Mouse (Mus musculus) neural tube, embryonic 15.5 days (tissue): ENCODE measurements around the gene Ltbp3. TPM values are rescaled to one million over a fixed set of nuclear protein-coding genes. Genes with fewer than 3 reads are reported as not detected.

Experiments used
- ATAC-seq: fragments of 200-750 bp; cut with Nextera tagmentation; 2 replicates; pipeline ENCODE4 v1.8.0; 2017; ENCODE audit warnings: mild to moderate bottlenecking, moderate TSS enrichment, moderate library complexity; ENCODE audit not compliant: low FRiP score
- H3K27ac ChIP-seq: fragments of 300-500 bp; sonication (generic); replicated peaks from 2 replicates; pipeline ENCODE4 v1.5.1; 2015; ENCODE audit warnings: mild to moderate bottlenecking, inconsistent platforms
- H3K27me3 ChIP-seq: fragments of 300-500 bp; sonication (generic); replicated peaks from 2 replicates; pipeline ENCODE4 v1.6.1; 2015; ENCODE audit warnings: inconsistent platforms
- H3K36me3 ChIP-seq: fragments of 300-500 bp; sonication (generic); 2 replicates; pipeline ENCODE4 v1.6.1; 2015; ENCODE audit warnings: inconsistent platforms
- H3K4me1 ChIP-seq: fragments of 300-500 bp; sonication (generic); 2 replicates; pipeline ENCODE4 v1.6.1; 2015; ENCODE audit warnings: inconsistent platforms
- H3K4me2 ChIP-seq: fragments of 300-500 bp; sonication (generic); 2 replicates; pipeline ENCODE4 v1.6.1; 2015; ENCODE audit warnings: inconsistent platforms, mild to moderate bottlenecking, moderate library complexity
- H3K4me3 ChIP-seq: fragments of 300-500 bp; sonication (generic); replicated peaks from 2 replicates; pipeline ENCODE4 v1.5.1; 2015; ENCODE audit warnings: mild to moderate bottlenecking, inconsistent platforms
- H3K9ac ChIP-seq: fragments of 300-500 bp; sonication (generic); replicated peaks from 2 replicates; pipeline ENCODE4 v1.6.1; 2015; ENCODE audit warnings: mild to moderate bottlenecking, inconsistent platforms
- H3K9me3 ChIP-seq: fragments of 300-500 bp; sonication (generic); replicated peaks from 2 replicates; pipeline ENCODE4 v1.6.1; 2016; ENCODE audit warnings: inconsistent platforms
- WGBS: fragments of 180-500 bp; shearing (Covaris S2); methylation state at CpG from one replicate; pipeline ENCODE4 v1.1.7; 2015; ENCODE audit warnings: mixed read lengths; 5-methylcytosine and 5-hydroxymethylcytosine counted together
- polyA plus RNA-seq: library from polyadenylated mRNA; unstranded; fragments of >200 nt; fragmentation: Nextera tagmentation; extraction: Ambion mirVana; gene quantifications from 2 replicates; pipeline ENCODE4 v1.2.1, GENCODE M21; 2015

The Ltbp3 gene
- polyA plus RNA-seq, 1 experiment from 2014 or later = 15.6 TPM

GRCm38 (mm10) chr19:5806051-5806808, 65.5 kb downstream of the Ltbp3 start:
- no peaks in the 10 kb centered on the region for H3K27me3 ChIP-seq
- peaks cover 60% of the 10 kb centered on the region for H3K4me1 ChIP-seq
- H3K27ac ChIP-seq = peak overlapping the region; percentile 77
- no peak overlapping the region for H3K4me3 ChIP-seq
- ATAC-seq = no peak
- H3K36me3 ChIP-seq = no peaks in the 10 kb centered on the region
- H3K4me2 ChIP-seq = no peak overlapping the region; the same call in 1 of the 2 replicates
- WGBS = 3% methylated on average over 8 of the region's 8 CpGs
- H3K9me3 ChIP-seq = no peaks in the 10 kb centered on the region
- 0 out of 2 replicates have a peak overlapping the region, but pooled peaks have one; percentile 20 for H3K9ac ChIP-seq

DNA sequence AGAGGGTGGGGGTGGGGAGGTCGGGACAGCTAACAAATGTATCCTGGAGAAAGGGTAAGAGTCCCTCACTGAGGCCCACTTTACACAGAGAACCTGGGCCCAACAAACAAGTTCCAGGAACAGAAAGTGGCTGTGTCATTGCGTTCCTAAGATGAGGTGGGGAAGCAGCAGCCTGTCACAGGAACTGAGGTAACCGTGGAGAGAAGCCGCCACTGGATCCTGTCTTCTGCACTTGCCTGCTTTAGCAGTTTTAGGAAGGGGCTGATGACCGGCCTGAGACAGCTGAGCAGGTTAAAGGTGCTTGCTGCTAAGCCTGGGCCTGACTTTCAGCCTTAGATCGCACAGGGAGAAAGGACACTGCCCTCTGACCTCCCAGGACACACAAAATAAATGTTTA, 66.1 kb downstream of the Ltbp3 start:
- 30% methylated on average over 6 of the region's 6 CpGs for WGBS
- Histone ChIP-seq H3K4me3 (no peak overlapping the region), H3K4me2 (no peak overlapping the region), H3K9ac (no peak overlapping the region), H3K4me1 (peaks cover 65% of the 10 kb centered on the region), H3K36me3 (no peaks in the 10 kb centered on the region), H3K9me3 (no peaks in the 10 kb centered on the region), H3K27me3 (no peaks in the 10 kb centered on the region), H3K27ac (peak overlapping the region; percentile 77)
- no peak for ATAC-seq

- ATAC-seq = no peak
- Histone ChIP-seq H3K4me3 (no peak overlapping the region), H3K9ac (no peak overlapping the region), H3K36me3 (no peaks in the 10 kb centered on the region), H3K4me2 (no peak overlapping the region), H3K27me3 (no peaks in the 10 kb centered on the region), H3K9me3 (no peaks in the 10 kb centered on the region), H3K27ac (no peak overlapping the region), H3K4me1 (peaks cover 75% of the 10 kb centered on the region)
- 67% methylated on average over 3 of the region's 3 CpGs for WGBS
These were observed 67.0 kb downstream of the Ltbp3 start for GRCm38 (mm10) chr19:5807740-5808139.

Other genes starting within 250 kb of the Ltbp3 start
- gene 1700020D05Rik, start 237.1 kb upstream of the Ltbp3 start, polyA plus RNA-seq = 0.20 and 0.42 TPM in 2 replicates
- gene Snx32, start 230.4 kb upstream of the Ltbp3 start, polyA plus RNA-seq = 82.1 and 103 TPM in 2 replicates
- gene Ovol1, start 180.3 kb upstream of the Ltbp3 start, polyA plus RNA-seq = 0.06 and 2.0 TPM in 2 replicates
- gene Ap5b1, start 172.9 kb upstream of the Ltbp3 start, polyA plus RNA-seq = 2.7 and 4.7 TPM in 2 replicates
- gene Rnaseh2c, start 139.0 kb upstream of the Ltbp3 start, polyA plus RNA-seq = 68.2 and 81.5 TPM in 2 replicates
- gene Kat5, start 130.7 kb upstream of the Ltbp3 start, polyA plus RNA-seq = 64.9 and 66.2 TPM in 2 replicates
- gene Rela, start 103.4 kb upstream of the Ltbp3 start, polyA plus RNA-seq = 31.6 and 39.2 TPM in 2 replicates
- 19.1 and 21.7 TPM in 2 replicates for gene Sipa1, start 77.2 kb upstream of the Ltbp3 start, polyA plus RNA-seq
- gene Map3k11, start 52.2 kb upstream of the Ltbp3 start, polyA plus RNA-seq = 12.7 and 18.3 TPM in 2 replicates
- gene Pcnx3, start 52.0 kb upstream of the Ltbp3 start, polyA plus RNA-seq = 21.0 and 23.4 TPM in 2 replicates
- gene Kcnk7, start 36.5 kb upstream of the Ltbp3 start, polyA plus RNA-seq = 0.35 and 0.45 TPM in 2 replicates
- gene Ehbp1l1, start 14.6 kb upstream of the Ltbp3 start, polyA plus RNA-seq = 15.9 and 18.6 TPM in 2 replicates
- 122 and 138 TPM in 2 replicates for gene Fam89b, start 11.3 kb upstream of the Ltbp3 start, polyA plus RNA-seq
- gene Scyl1, start 30.5 kb downstream of the Ltbp3 start, polyA plus RNA-seq = 81.6 and 83.1 TPM in 2 replicates
- 13.8 and 23.4 TPM in 2 replicates for gene Frmd8, start 134.4 kb downstream of the Ltbp3 start, polyA plus RNA-seq
- 2.0 and 3.9 TPM in 2 replicates for gene Slc25a45, start 136.9 kb downstream of the Ltbp3 start, polyA plus RNA-seq
- gene Tigd3, start 153.2 kb downstream of the Ltbp3 start, polyA plus RNA-seq = 8.9 and 10.0 TPM in 2 replicates
- 95.7 and 115 TPM in 2 replicates for gene Dpf2, start 172.1 kb downstream of the Ltbp3 start, polyA plus RNA-seq
- 19.3 and 20.9 TPM in 2 replicates for gene Cdc42ep2, start 183.9 kb downstream of the Ltbp3 start, polyA plus RNA-seq
- 19.9 and 34.3 TPM in 2 replicates for gene Pola2, start 223.3 kb downstream of the Ltbp3 start, polyA plus RNA-seq
- gene Slc22a20, start 245.2 kb downstream of the Ltbp3 start, polyA plus RNA-seq = not detected in 2 replicates